Mouse (Mus musculus) heart, embryonic 16.5 days (tissue): ENCODE data around the gene Gadd45gip1. TPM values are rescaled to one million over a fixed set of nuclear protein-coding genes. Genes with fewer than 3 reads are reported as not detected.

Experiments
- ATAC-seq: fragments of 200-750 bp; cut with Nextera tagmentation; replicated peaks from 2 replicates; pipeline ENCODE4 v1.8.0; 2017; ENCODE audit warnings: moderate number of reproducible peaks; ENCODE audit not compliant: insufficient read depth, low FRiP score; ENCODE audit errors: extremely low read depth
- H3K27ac ChIP-seq: fragments of 300-500 bp; sonication (generic); 2 replicates; pipeline ENCODE4 v1.5.1; 2014; ENCODE audit warnings: mild to moderate bottlenecking, low read length, control low read depth, moderate library complexity
- H3K27me3 ChIP-seq: fragments of 300-500 bp; sonication (generic); 2 replicates; pipeline ENCODE4 v1.6.1; 2014; ENCODE audit warnings: low read length, mixed read lengths; ENCODE audit not compliant: control insufficient read depth, insufficient read depth
- H3K36me3 ChIP-seq: fragments of 300-500 bp; sonication (generic); 2 replicates; pipeline ENCODE4 v1.6.1; 2014; ENCODE audit not compliant: control insufficient read depth, insufficient read depth
- H3K4me1 ChIP-seq: fragments of 300-500 bp; sonication (generic); 2 replicates; pipeline ENCODE4 v1.6.1; 2014; ENCODE audit warnings: low read length, mixed read lengths; ENCODE audit not compliant: control insufficient read depth, insufficient read depth
- H3K4me2 ChIP-seq: fragments of 300-500 bp; sonication (generic); 2 replicates; pipeline ENCODE4 v1.6.1; 2014; ENCODE audit warnings: low read depth, mild to moderate bottlenecking, control low read depth, low read length
- H3K4me3 ChIP-seq: fragments of 300-500 bp; sonication (generic); 2 replicates; pipeline ENCODE4 v1.5.1; 2014; ENCODE audit warnings: mild to moderate bottlenecking, control low read depth, low read length
- H3K9ac ChIP-seq: fragments of 300-500 bp; sonication (generic); 2 replicates; pipeline ENCODE4 v1.6.1; 2014; ENCODE audit warnings: low read length, control low read depth
- H3K9me3 ChIP-seq: fragments of 300-500 bp; sonication (generic); replicated peaks from 2 replicates; pipeline ENCODE4 v1.6.1; 2016; ENCODE audit warnings: low read length; ENCODE audit not compliant: control insufficient read depth
- WGBS: fragments of 180-500 bp; shearing (Covaris S2); extraction: QIAGEN DNeasy Blood & Tissue Kit; methylation state at CpG from one replicate; pipeline ENCODE4 v1.1.7; 2014; 5-methylcytosine and 5-hydroxymethylcytosine counted together
- polyA plus RNA-seq: library from polyadenylated mRNA; unstranded; fragments of >200 nt; fragmentation: Nextera tagmentation; extraction: Ambion mirVana; gene quantifications from 2 replicates; pipeline ENCODE4 v1.2.1, GENCODE M21; 2015

Gadd45gip1 gene
- polyA plus RNA-seq, 1 experiment from 2014 or later = 48.3 TPM

DNA sequence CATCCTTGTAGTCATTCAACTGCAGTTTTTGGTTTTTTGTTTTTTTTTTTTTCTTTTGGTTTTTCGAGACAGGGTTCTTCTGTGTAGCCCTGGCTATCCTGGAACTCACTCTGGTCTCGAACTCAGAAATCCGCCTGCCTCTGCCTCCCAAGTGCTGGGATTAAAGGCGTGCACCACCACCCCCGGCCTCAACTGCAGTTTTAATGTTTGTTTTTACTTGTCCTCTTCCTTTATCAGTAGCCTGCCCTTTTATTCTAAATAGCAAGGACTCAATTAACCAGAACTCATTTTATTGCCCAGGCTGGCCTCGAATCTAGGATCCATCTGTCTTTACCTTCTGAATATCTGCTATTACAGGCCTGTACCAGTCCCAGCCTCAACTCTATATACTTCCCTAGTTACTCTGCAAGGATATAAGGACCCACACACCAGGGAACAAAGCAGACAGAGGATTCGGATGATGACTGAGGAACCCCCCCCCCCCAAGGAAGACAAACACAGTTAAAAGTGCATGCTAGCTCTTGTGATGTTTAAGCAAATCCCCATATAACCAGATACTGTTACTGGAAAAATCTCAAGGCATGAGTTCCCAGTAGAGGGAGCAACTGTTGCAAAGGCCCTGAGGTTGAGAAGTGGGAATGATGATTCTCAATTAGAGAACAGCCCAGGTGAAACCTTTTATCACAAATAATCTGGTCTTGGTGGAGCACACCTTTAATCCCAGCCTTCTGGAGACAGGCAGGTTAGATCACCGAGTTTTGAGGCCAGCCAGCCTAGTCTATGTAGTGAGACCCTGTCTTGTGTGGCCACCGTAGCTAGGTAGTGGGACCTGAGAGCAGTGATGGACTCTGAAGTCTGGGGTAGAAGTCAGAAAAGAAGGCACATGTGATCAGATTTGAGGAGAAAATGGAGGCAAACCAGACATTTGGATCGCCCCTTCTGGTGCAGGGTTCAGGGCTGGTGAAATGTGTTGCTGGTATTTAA is 1.7 kb downstream of the Gadd45gip1 start:
- H3K27me3 ChIP-seq = no peaks in the 10 kb centered on the region
- H3K27ac ChIP-seq = peak overlapping the region; percentile 95
- H3K9me3 ChIP-seq = no peaks in the 10 kb centered on the region
- peaks cover 35% of the 10 kb centered on the region for H3K36me3 ChIP-seq
- H3K4me2 ChIP-seq = peak overlapping the region; percentile 73
- peak overlapping the region; percentile 99 for H3K9ac ChIP-seq
- peak overlapping the region; percentile 96 for H3K4me3 ChIP-seq
- WGBS = 57% methylated on average over 10 of the region's 10 CpGs
- ATAC-seq = no peak
- H3K4me1 ChIP-seq = peaks cover 17% of the 10 kb centered on the region

DNA sequence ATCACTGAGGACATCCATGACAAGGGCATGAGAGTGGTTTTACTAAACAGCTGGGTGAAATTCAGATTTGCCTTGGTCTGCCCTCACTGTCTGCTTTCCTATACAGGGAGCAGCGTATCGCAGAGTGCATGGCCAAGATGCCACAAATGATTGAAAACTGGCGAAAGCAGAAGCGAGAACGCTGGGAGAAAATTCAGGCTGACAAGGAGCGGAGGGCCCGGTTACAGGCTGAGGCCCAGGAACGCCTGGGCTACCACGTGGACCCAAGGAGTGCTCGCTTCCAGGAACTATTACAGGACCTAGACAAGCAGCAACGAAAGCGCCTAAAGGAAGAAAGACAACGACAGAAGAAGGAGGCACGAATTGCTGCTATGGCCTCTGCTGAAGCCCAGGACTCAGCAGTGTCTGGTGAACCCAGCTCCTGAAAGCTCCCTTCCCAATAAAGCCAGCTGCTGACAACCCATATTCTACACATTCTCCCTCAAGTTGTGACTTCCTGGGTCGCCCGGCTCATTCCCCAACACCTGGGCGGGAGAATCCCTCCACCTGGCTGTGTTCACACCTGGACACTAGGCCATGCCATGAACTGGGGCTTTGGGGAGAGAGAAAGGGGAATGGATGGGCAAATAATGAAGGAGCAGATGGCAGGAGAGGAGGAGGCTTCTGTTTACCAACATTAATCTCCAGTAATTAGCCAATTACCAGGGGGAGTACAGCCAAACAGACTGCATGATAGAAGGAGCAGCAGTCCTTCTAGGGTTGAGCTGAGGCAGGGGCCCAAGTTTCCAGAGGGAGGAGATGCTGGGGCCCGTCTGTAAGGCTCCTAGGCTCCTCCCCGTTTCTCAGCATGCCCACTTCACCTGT is 2.9 kb downstream of the Gadd45gip1 start:
- WGBS = 86% methylated on average over 19 of the region's 19 CpGs
- Histone ChIP-seq H3K9ac (no peak overlapping the region), H3K27ac (peak overlapping the region; percentile 49; the same call in 1 of the 2 replicates), H3K9me3 (no peaks in the 10 kb centered on the region), H3K36me3 (peaks cover 39% of the 10 kb centered on the region), H3K4me1 (peaks cover 17% of the 10 kb centered on the region), H3K4me3 (no peak overlapping the region), H3K4me2 (no peak overlapping the region), H3K27me3 (no peaks in the 10 kb centered on the region)
- no peak for ATAC-seq

GRCm38 (mm10) chr8:84834866-84835855 is 3.8 kb downstream of the Gadd45gip1 start:
- Histone ChIP-seq H3K27me3 (no peaks in the 10 kb centered on the region), H3K27ac (peak overlapping the region; percentile 49; the same call in 1 of the 2 replicates), H3K9me3 (no peaks in the 10 kb centered on the region), H3K9ac (no peak overlapping the region), H3K4me3 (no peak overlapping the region), H3K36me3 (peaks cover 39% of the 10 kb centered on the region), H3K4me2 (no peak overlapping the region), H3K4me1 (peaks cover 23% of the 10 kb centered on the region)
- WGBS = 42% methylated on average over 10 of the region's 10 CpGs
- ATAC-seq = peak; percentile 31; the same call in 1 of the 2 replicates

- Histone ChIP-seq H3K9me3 (no peaks in the 10 kb centered on the region), H3K27me3 (no peaks in the 10 kb centered on the region), H3K9ac (no peak overlapping the region), H3K36me3 (peaks cover 50% of the 10 kb centered on the region), H3K27ac (no peak overlapping the region), H3K4me3 (no peak overlapping the region), H3K4me1 (peaks cover 23% of the 10 kb centered on the region), H3K4me2 (no peak overlapping the region)
- ATAC-seq = no peak
- WGBS = 66% methylated on average over 8 of the region's 8 CpGs
Observed at GRCm38 (mm10) chr8:84837149-84837911, 6.0 kb downstream of the Gadd45gip1 start.

DNA sequence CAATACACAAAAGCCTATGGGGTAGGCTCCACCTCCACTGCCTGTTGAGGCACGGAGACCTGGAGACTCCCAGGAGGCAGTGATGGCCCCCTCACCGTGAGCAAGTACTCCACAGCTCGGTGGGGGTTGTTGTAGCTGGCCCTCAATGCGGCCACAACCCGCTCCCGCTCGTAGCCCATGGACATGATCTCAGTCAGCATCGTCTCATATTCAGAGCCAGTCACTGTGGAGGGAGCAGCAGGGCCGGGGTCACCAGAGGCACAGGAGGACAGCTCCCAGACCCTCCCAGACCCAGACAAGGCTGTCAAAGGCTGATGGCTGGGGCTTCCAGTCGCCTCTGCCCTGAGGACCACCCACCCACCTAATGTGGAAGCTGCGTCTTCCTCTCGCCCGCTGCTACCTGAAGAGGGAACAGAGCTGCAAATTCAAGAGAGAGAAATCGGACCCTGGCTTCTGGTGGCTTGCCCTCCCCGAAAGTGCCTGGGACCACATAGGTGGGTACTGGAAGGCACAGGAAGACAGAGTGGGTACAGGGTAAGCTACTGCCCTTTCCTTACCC is 6.7 kb downstream of the Gadd45gip1 start:
- 82% methylated on average over 15 of the region's 15 CpGs for WGBS
- no peak overlapping the region for H3K4me3 ChIP-seq
- ATAC-seq = no peak
- peaks cover 23% of the 10 kb centered on the region for H3K4me1 ChIP-seq
- H3K27ac ChIP-seq = no peak overlapping the region
- H3K27me3 ChIP-seq = no peaks in the 10 kb centered on the region
- peaks cover 56% of the 10 kb centered on the region for H3K36me3 ChIP-seq
- no peak overlapping the region for H3K9ac ChIP-seq
- no peak overlapping the region for H3K4me2 ChIP-seq
- no peaks in the 10 kb centered on the region for H3K9me3 ChIP-seq

GRCm38 (mm10) chr8:84838513-84838912 is 7.2 kb downstream of the Gadd45gip1 start:
- 81% methylated on average over 5 of the region's 5 CpGs for WGBS
- Histone ChIP-seq H3K4me3 (no peak overlapping the region), H3K27me3 (no peaks in the 10 kb centered on the region), H3K4me1 (peaks cover 21% of the 10 kb centered on the region), H3K4me2 (no peak overlapping the region), H3K9me3 (no peaks in the 10 kb centered on the region), H3K9ac (no peak overlapping the region), H3K27ac (no peak overlapping the region), H3K36me3 (peaks cover 61% of the 10 kb centered on the region)
- ATAC-seq = no peak

- peak overlapping the region; percentile 82 for H3K4me2 ChIP-seq
- H3K27me3 ChIP-seq = no peaks in the 10 kb centered on the region
- no peaks in the 10 kb centered on the region for H3K9me3 ChIP-seq
- ATAC-seq = no peak
- 89% methylated on average over 2 of the region's 2 CpGs for WGBS
- peaks cover 23% of the 10 kb centered on the region for H3K4me1 ChIP-seq
- 0 out of 2 replicates have a peak overlapping the region, but pooled peaks have one; percentile 93 for H3K27ac ChIP-seq
- H3K9ac ChIP-seq = peak overlapping the region; percentile 92
- peak overlapping the region; percentile 90 for H3K4me3 ChIP-seq
- peaks cover 65% of the 10 kb centered on the region for H3K36me3 ChIP-seq
Observed at GRCm38 (mm10) chr8:84839411-84839810, 8.1 kb downstream of the Gadd45gip1 start.
